Mouse (Mus musculus) embryonic facial prominence, embryonic 14.5 days (tissue): Measurements from ENCODE around the gene Capns2. TPM values are rescaled to one million over a fixed set of nuclear protein-coding genes. Genes with fewer than 3 reads are reported as not detected.
A peak's percentile ranks its signal among the peaks of the same experiment; 100 is the strongest.
"Not testable (repeated sequence)": the region's sequence is repeated elsewhere in the genome, so short reads cannot be mapped to it uniquely, and the experiment has no call there.

Experiments
- ATAC-seq: fragments of 200-750 bp; cut with Nextera tagmentation; 2 replicates; pipeline ENCODE4 v1.8.0; 2017; ENCODE audit warnings: low read depth, moderate number of reproducible peaks, moderate TSS enrichment
- DNase-seq: peaks from one replicate; pipeline ENCODE4 v3.0.0-alpha.2; 2015; ENCODE audit warnings: low spot score
- H3K27ac ChIP-seq: fragments of 300-500 bp; sonication (generic); replicated peaks from 2 replicates; pipeline ENCODE4 v1.5.1; 2014; ENCODE audit warnings: low read depth, mild to moderate bottlenecking, low read length, moderate library complexity
- H3K27me3 ChIP-seq: fragments of 300-500 bp; sonication (generic); replicated peaks from 2 replicates; pipeline ENCODE4 v1.6.1; 2014; ENCODE audit warnings: low read length; ENCODE audit not compliant: control insufficient read depth, insufficient read depth
- H3K36me3 ChIP-seq: fragments of 300-500 bp; sonication (generic); 2 replicates; pipeline ENCODE4 v1.6.1; 2014; ENCODE audit warnings: low read length, mixed read lengths; ENCODE audit not compliant: control insufficient read depth, insufficient read depth
- H3K4me1 ChIP-seq: fragments of 300-500 bp; sonication (generic); 2 replicates; pipeline ENCODE4 v1.6.1; 2014; ENCODE audit warnings: antibody characterized with exemption, low read length; ENCODE audit not compliant: control insufficient read depth, insufficient read depth
- H3K4me2 ChIP-seq: fragments of 300-500 bp; sonication (generic); 2 replicates; pipeline ENCODE4 v1.6.1; 2014; ENCODE audit warnings: low read depth, mild to moderate bottlenecking, low read length, moderate library complexity, mixed read lengths
- H3K4me3 ChIP-seq: fragments of 300-500 bp; sonication (generic); 2 replicates; pipeline ENCODE4 v1.5.1; 2014; ENCODE audit warnings: low read depth, mild to moderate bottlenecking, low read length
- H3K9ac ChIP-seq: fragments of 300-500 bp; sonication (generic); 2 replicates; pipeline ENCODE4 v1.6.1; 2014; ENCODE audit warnings: low read depth, mild to moderate bottlenecking, low read length, moderate library complexity, mixed read lengths
- H3K9me3 ChIP-seq: fragments of 300-500 bp; sonication (generic); 2 replicates; pipeline ENCODE4 v1.6.1; 2016; ENCODE audit warnings: low read length; ENCODE audit not compliant: control insufficient read depth
- whole genome bisulfite sequencing: fragments of 180-500 bp; shearing (Covaris S2); extraction: QIAGEN DNeasy Blood & Tissue Kit; methylation state at CpG from one replicate; pipeline ENCODE4 v1.1.7; 2014; 5-methylcytosine and 5-hydroxymethylcytosine counted together
- polyA plus RNA-seq: library from polyadenylated mRNA; unstranded; fragments of >200 nt; fragmentation: Nextera tagmentation; extraction: Ambion mirVana; gene quantifications from 2 replicates; pipeline ENCODE4 v1.2.1, GENCODE M21; 2014

Capns2 gene
- polyA plus RNA-seq, 1 experiment from 2014 or later, result 17.6 TPM

DNA sequence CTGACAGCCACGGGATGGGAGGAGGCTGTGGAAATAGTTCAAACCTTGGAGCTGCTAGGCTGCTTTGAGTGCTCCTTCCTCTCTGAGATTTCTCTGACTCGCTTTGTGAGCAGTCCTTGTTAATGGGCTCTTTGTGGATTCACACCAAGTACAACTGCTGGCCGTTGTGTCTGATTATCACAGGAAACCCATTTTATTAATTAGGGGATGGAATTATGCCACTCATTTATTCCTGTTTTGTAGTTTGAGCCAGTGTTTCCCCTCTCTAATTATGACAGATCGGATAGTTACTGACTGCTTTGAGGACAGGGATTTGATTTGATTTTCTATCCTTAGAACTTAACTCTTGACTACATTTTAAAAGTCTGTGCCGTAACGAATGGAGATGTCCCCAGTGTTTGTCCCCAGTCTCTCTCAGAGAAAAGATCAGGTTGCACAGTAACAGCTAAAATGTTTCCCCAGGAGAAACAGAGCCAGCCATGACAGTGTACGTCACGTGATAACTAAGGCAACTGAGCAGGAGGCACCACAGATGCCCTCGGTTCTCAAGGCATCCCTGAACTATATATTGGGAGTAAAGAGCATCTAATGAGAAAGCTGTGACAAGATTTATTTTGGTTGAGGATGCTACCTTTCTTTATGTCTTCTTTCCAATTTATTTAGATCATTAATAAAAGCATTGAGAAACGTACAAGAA lies 29.0 kb upstream of the Capns2 start:
- Histone ChIP-seq H3K9me3 (no peaks in the 10 kb centered on the region), H3K9ac (no peak overlapping the region), H3K36me3 (no peaks in the 10 kb centered on the region), H3K27me3 (no peaks in the 10 kb centered on the region), H3K4me1 (no peaks in the 10 kb centered on the region), H3K27ac (no peak overlapping the region), H3K4me2 (no peak overlapping the region), H3K4me3 (no peak overlapping the region)
- WGBS, result 50% methylated on average over 10 of the region's 10 CpGs
- ATAC-seq, result peak; percentile 50; the same call in 1 of the 2 replicates
- no peak for DNase-seq

DNA sequence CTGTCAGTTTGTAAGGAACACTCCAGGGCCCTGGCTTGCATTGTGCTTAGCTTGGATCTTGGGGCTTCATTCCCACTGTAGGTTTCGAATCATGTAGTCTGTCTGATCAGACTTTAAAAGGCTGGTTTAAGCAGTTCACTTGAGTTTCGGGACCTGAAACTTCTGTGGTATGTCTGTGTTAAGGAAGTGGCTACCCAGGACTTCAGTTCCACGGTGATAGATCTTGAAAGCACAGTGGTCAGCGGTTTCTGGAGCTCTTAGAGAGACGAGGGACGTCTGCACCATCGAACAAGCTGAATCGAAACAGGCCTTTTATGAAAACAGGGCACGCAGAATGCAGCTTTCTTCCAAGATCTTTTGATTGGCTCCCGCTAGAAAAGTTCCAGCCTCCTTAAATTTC lies 25.4 kb upstream of the Capns2 start:
- ATAC-seq (no peak), DNase-seq (no peak)
- 0 out of 2 replicates have a peak, but pooled peaks cover 4% of the 10 kb centered on the region for H3K36me3 ChIP-seq
- H3K4me2 ChIP-seq, result no peak overlapping the region
- H3K27ac ChIP-seq, result peak overlapping the region; percentile 13; the same call in 1 of the 2 replicates
- no peaks in the 10 kb centered on the region for H3K4me1 ChIP-seq
- H3K27me3 ChIP-seq, result no peaks in the 10 kb centered on the region
- no peak overlapping the region for H3K9ac ChIP-seq
- no peak overlapping the region for H3K4me3 ChIP-seq
- 61% methylated on average over 10 of the region's 10 CpGs for WGBS
- no peaks in the 10 kb centered on the region for H3K9me3 ChIP-seq

DNA sequence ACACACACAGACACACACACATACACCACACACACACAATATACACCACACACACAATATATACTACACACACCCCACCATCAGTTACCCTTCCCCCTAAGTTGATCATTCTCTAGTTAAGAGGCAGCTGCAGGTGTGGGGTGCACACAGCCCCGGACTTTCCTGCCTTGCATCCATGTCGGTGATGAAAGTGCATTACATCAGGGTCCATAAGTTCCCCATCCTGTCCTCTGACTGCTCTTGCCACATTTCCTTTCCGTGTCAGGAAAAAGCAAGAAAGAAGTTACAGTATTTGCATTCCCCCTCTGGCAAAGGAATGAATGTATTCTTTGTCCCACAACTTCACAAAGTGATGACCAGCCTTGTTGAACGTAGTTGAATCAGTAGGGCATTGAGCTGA lies 20.0 kb upstream of the Capns2 start:
- 33% methylated on average over 4 of the region's 4 CpGs for WGBS
- Histone ChIP-seq H3K27ac (no peak overlapping the region), H3K4me2 (no peak overlapping the region), H3K36me3 (0 out of 2 replicates have a peak, but pooled peaks cover 4% of the 10 kb centered on the region), H3K9me3 (no peaks in the 10 kb centered on the region), H3K27me3 (no peaks in the 10 kb centered on the region), H3K4me3 (no peak overlapping the region), H3K9ac (no peak overlapping the region), H3K4me1 (no peaks in the 10 kb centered on the region)
- ATAC-seq (peak; percentile 12; the same call in 1 of the 2 replicates), DNase-seq (no peak)

DNA sequence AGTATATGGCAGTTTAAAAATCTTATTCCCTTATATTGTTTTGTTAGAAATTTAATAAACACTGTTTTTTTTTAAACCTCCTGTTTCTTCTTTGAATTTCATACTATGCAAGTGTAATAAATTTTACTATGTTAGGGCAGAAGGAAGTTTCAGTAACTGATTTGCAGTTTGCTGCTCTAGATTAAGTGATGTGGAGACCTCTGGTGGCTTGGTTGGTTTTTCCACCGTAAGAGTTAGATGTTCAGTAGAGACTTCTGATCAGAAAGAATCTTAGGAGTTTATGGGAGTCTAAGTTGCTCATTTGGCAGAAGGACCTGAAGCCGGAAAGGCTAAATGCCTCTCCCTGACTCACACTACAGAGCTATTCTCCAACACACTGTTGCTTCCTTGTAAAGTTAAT lies 17.4 kb upstream of the Capns2 start:
- H3K9ac ChIP-seq, result no peak overlapping the region
- no peak overlapping the region for H3K4me3 ChIP-seq
- no peaks in the 10 kb centered on the region for H3K27me3 ChIP-seq
- H3K4me2 ChIP-seq, result no peak overlapping the region
- H3K9me3 ChIP-seq, result no peaks in the 10 kb centered on the region
- DNase-seq, result no peak
- no peaks in the 10 kb centered on the region for H3K4me1 ChIP-seq
- H3K36me3 ChIP-seq, result 0 out of 2 replicates have a peak, but pooled peaks cover 4% of the 10 kb centered on the region
- no peak for ATAC-seq
- 65% methylated on average over 2 of the region's 2 CpGs for WGBS
- H3K27ac ChIP-seq, result no peak overlapping the region

DNA sequence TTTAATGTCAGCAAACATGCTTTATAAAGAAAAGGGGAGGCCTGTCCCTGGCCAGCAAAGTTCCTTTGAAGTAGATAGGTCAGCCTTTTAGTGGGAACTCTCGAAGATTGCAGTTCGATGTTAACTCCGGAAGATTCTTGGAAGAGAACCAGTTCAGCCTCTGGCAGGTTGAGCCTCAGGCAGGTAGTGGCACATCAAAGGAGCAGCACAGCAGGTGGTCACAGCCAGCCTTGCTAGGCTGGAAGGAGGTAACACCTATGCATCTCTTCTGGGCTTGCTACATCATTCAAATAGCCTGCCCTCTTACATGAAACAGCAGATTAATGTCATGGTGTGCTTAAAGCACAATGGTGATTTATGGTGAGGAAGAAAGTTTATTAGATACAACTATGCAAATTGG lies 9.0 kb upstream of the Capns2 start:
- not testable (repeated sequence) for DNase-seq, H3K27ac ChIP-seq, H3K9ac ChIP-seq, H3K36me3 ChIP-seq, H3K9me3 ChIP-seq, H3K4me3 ChIP-seq, H3K4me1 ChIP-seq, ATAC-seq, H3K4me2 ChIP-seq, H3K27me3 ChIP-seq
- 77% methylated on average over 3 of the region's 3 CpGs for WGBS

DNA sequence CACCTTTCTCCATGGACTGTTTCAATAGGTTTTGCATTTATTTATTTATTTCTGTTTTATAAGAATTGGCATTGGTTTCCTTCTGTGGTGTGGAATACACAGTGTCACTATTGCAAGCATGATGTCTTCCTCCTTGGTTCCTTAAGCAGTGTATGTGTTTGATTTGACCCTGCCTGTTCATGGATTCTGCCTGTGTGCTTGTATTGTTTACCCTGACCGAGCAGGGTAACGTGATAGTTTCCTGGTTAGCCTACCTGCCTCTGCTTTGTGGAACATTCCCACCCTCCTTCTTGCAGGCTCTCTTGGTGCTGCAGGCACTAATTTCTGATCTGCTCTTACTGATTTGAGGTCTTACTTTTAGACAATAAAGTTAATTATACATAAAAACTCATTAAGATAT lies 7.3 kb upstream of the Capns2 start:
- H3K4me3 ChIP-seq, result no peak overlapping the region
- no peak overlapping the region for H3K4me2 ChIP-seq
- no peak overlapping the region for H3K9ac ChIP-seq
- H3K36me3 ChIP-seq, result 0 out of 2 replicates have a peak, but pooled peaks cover 4% of the 10 kb centered on the region
- H3K27ac ChIP-seq, result no peak overlapping the region
- DNase-seq (no peak), ATAC-seq (peak; percentile 47; the same call in 1 of the 2 replicates)
- WGBS, result 44% methylated on average over 2 of the region's 2 CpGs
- no peaks in the 10 kb centered on the region for H3K27me3 ChIP-seq
- no peaks in the 10 kb centered on the region for H3K4me1 ChIP-seq
- no peaks in the 10 kb centered on the region for H3K9me3 ChIP-seq

DNA sequence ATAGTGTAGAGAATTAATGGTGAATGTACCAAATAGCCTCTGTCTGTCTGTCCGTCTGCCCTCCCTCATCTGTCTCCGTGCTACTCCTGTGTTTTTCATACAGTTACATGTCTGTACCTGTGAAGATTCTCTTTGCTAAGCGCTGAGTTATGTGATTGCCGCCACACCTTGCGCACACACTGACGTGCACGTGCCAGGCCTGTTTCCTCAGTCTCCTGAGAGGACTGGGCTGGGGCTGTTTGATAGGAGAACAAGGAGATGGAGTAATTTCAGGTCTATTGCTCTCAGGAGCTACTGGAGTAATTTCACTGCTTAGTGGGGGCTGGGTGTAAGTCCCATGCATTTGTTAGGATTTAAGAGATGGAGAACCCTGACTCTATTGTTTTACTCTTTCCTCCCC lies 6.2 kb upstream of the Capns2 start:
- DNase-seq (peak; percentile 55), ATAC-seq (peak; percentile 62; the same call in 1 of the 2 replicates)
- no peaks in the 10 kb centered on the region for H3K4me1 ChIP-seq
- WGBS, result 78% methylated on average over 7 of the region's 7 CpGs
- H3K27me3 ChIP-seq, result no peaks in the 10 kb centered on the region
- H3K4me2 ChIP-seq, result no peak overlapping the region
- no peak overlapping the region for H3K4me3 ChIP-seq
- no peaks in the 10 kb centered on the region for H3K9me3 ChIP-seq
- no peak overlapping the region for H3K27ac ChIP-seq
- H3K36me3 ChIP-seq, result 0 out of 2 replicates have a peak, but pooled peaks cover 4% of the 10 kb centered on the region
- H3K9ac ChIP-seq, result no peak overlapping the region

DNA sequence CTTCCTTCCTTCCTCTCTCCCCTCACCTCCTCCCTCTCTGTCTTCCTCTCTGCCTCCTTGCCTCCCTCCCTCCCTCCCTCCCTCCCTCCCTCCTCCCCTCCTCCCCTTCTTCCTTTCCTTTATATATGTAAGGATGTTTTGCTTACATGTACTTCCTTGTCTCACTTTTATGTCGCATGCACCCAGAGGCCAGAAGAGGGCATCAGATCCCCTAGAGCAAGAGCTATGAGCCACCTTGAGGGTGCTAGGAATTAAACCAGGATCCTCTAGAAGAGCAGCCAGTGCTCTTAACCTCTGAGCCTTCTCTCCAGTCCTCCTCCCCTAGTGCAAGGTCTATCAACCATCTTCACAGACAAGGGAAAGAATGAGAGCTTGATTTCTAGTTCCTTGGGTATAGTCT lies 5.2 kb upstream of the Capns2 start:
- Histone ChIP-seq H3K9ac (no peak overlapping the region), H3K4me3 (no peak overlapping the region), H3K4me2 (no peak overlapping the region), H3K4me1 (no peaks in the 10 kb centered on the region), H3K36me3 (no peaks in the 10 kb centered on the region), H3K27ac (no peak overlapping the region; the same call in 1 of the 2 replicates), H3K27me3 (no peaks in the 10 kb centered on the region), H3K9me3 (no peaks in the 10 kb centered on the region)
- 89% methylated on average over 1 of the region's 1 CpGs for WGBS
- no peak for ATAC-seq
- no peak for DNase-seq

DNA sequence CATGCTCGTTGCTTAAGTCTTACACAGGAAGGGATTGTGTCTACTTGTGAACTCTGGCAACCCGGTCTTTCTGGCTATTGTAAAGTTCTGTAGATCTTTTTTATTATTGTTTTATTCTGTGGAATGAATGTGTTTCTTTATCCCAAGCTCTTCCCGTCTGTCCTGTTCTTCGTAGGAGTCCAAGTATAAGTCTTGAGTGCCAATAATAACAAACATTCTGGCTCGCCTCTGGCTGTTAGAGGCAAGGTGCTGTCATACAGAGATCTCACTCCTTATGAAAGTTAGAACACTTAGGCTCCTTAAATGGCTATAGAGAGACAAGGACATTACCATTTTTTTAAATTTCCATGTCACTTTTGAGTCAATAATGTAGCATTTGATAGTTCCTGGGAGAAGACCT lies 4.6 kb upstream of the Capns2 start:
- Histone ChIP-seq H3K4me3 (no peak overlapping the region), H3K36me3 (no peaks in the 10 kb centered on the region), H3K4me1 (no peaks in the 10 kb centered on the region), H3K9ac (no peak overlapping the region), H3K27me3 (no peaks in the 10 kb centered on the region), H3K9me3 (no peaks in the 10 kb centered on the region), H3K27ac (no peak overlapping the region), H3K4me2 (no peak overlapping the region)
- ATAC-seq (no peak), DNase-seq (peak; percentile 79)
- 64% methylated on average over 5 of the region's 5 CpGs for WGBS
